Mouse (Mus musculus): ENCODE results near the gene Brd3os. TPM values are rescaled to one million over a fixed set of nuclear protein-coding genes. Genes with fewer than 3 reads are reported as not detected.

The Brd3os gene
- polyA plus RNA-seq, 1 experiment from 2014 or later, result 14.4 TPM

DNA sequence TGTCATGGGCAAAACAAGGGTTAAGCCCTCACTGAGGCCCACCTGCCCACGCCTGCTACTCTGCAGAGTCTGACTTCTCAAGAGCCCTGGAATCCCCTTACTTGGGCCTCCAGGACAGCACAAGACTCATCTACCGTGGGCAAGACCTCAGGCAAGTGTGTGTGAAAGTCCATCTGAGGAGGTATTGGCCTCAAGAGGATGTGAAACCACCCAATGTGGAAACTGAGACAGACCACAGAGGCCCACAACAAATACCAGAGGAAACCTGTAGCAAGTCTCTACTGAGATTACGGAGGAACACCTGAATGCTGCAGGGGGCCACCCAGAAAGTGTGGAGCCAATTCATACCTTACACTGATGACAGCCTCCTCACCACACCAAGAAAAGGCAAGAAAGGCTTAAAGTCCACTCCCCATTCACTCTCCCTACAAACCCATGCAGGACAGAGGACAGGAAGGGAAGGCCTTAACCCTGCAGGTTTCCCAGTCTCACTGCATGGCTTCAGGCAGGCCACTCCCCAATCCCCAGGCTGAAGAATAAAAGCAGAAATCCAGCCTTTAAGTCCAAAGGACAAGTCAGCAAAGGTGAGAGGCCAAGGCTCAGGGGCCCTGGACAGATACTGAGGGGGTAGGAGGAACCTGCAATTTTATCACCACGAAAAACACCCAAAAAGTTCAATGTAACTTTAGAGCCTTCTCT is 27.3 kb downstream of the Brd3os start:
- DNase-seq (ENCODE audit: low spot score) (no peak), ATAC-seq (replicated peaks; ENCODE audit: low FRiP score) (no peak)
- Histone ChIP-seq H3K4me2 (ENCODE audit: low read depth, low read length, severe bottlenecking) (no peak overlapping the region), H3K9me3 (ENCODE audit: control insufficient read depth, low read length) (no peaks in the 10 kb centered on the region), H3K36me3 (ENCODE audit: control insufficient read depth, insufficient read depth, low read length) (no peaks in the 10 kb centered on the region; the same call in 1 of the 2 replicates), H3K4me1 (replicated peaks; ENCODE audit: control insufficient read depth, insufficient read depth, low read length) (peaks cover 21% of the 10 kb centered on the region), H3K9ac (ENCODE audit: low read length) (no peak overlapping the region), H3K4me3 (ENCODE audit: low read depth, low read length) (no peak overlapping the region), H3K27ac (ENCODE audit: low read depth, low read length) (no peak overlapping the region), H3K27me3 (ENCODE audit: control insufficient read depth, insufficient read depth, low read length) (no peaks in the 10 kb centered on the region)
- 82% methylated on average over 4 of the region's 4 CpGs for WGBS

DNA sequence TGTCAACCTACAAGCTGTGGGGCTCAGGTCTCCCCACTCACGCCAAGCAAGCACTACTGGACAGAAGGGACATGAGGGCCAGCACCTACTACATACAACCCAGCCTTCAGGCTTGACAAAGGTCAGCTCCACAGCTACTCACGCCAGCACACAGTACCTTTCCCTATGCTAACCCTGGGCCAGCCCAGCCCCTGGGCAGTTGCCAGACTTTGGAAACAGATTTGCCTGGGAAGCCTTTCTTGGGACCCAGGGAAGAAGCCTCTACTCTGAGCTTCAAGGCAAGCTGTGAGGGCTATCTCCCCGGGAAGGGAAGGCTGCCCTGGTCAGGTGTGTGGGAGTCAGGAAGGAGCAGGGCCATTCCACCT is 27.8 kb downstream of the Brd3os start:
- H3K9ac ChIP-seq (ENCODE audit: low read length), result no peak overlapping the region
- H3K4me1 ChIP-seq (replicated peaks; ENCODE audit: control insufficient read depth, insufficient read depth, low read length), result peaks cover 21% of the 10 kb centered on the region
- no peak overlapping the region for H3K27ac ChIP-seq (ENCODE audit: low read depth, low read length)
- DNase-seq (ENCODE audit: low spot score) (no peak), ATAC-seq (replicated peaks; ENCODE audit: low FRiP score) (no peak)
- no peaks in the 10 kb centered on the region for H3K9me3 ChIP-seq (ENCODE audit: control insufficient read depth, low read length)
- H3K27me3 ChIP-seq (ENCODE audit: control insufficient read depth, insufficient read depth, low read length), result no peaks in the 10 kb centered on the region
- H3K36me3 ChIP-seq (ENCODE audit: control insufficient read depth, insufficient read depth, low read length), result no peaks in the 10 kb centered on the region; the same call in 1 of the 2 replicates
- H3K4me2 ChIP-seq (ENCODE audit: low read depth, low read length, severe bottlenecking), result no peak overlapping the region
- no peak overlapping the region for H3K4me3 ChIP-seq (ENCODE audit: low read depth, low read length)
- WGBS, result 82% methylated on average over 3 of the region's 3 CpGs

DNA sequence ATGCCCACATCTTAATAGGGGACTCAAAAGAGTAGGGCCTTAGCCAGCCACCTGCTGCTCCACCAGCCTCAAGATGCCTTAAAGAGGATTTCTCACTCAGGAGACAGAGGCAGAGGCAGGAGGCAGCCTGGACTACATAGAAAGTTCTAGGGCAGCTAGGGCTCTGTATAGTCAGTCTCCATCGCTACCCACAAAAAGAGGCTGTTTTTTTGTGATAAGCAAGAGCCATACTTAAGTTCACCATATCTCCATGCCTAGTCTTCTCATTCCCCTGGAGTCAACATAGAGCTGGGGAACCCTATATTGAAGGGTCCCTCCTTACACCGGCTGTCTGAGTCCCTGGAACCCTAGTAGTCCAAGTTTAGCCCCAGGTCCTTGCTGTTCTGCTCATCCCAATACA is 28.4 kb downstream of the Brd3os start:
- H3K27me3 ChIP-seq (ENCODE audit: control insufficient read depth, insufficient read depth, low read length), result no peaks in the 10 kb centered on the region

DNA sequence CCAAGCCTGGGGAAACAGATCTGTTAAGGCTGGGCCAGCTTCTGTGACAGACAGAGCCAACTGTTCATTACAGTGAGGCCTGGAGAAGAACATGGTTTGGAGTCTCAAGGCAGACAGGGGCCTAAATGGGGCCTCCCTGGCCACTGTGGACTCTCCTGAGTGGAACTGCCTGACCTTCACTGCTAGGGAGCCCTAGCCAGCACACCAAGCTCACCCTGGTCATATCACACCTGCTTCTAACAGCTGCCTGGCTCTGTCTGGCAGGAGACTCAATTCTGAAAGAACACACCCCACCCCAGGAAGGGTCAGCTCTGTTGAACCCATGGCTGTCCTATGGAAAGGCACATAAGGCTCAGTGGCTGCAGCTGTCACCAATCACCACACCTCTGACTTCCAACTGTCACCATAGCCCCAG is 29.1 kb downstream of the Brd3os start:
- no peak overlapping the region for H3K4me3 ChIP-seq (ENCODE audit: low read depth, low read length)
- no peaks in the 10 kb centered on the region; the same call in 1 of the 2 replicates for H3K36me3 ChIP-seq (ENCODE audit: control insufficient read depth, insufficient read depth, low read length)
- H3K9ac ChIP-seq (ENCODE audit: low read length), result no peak overlapping the region
- H3K4me2 ChIP-seq (ENCODE audit: low read depth, low read length, severe bottlenecking), result no peak overlapping the region
- no peaks in the 10 kb centered on the region for H3K9me3 ChIP-seq (ENCODE audit: control insufficient read depth, low read length)
- DNase-seq (ENCODE audit: low spot score) (no peak), ATAC-seq (replicated peaks; ENCODE audit: low FRiP score) (no peak)
- no peaks in the 10 kb centered on the region for H3K27me3 ChIP-seq (ENCODE audit: control insufficient read depth, insufficient read depth, low read length)
- peaks cover 21% of the 10 kb centered on the region for H3K4me1 ChIP-seq (replicated peaks; ENCODE audit: control insufficient read depth, insufficient read depth, low read length)
- no peak overlapping the region for H3K27ac ChIP-seq (ENCODE audit: low read depth, low read length)

More for the DNA sequence above, 28.4 kb downstream of the Brd3os start:
- no peak for DNase-seq (ENCODE audit: low spot score)
- H3K9ac ChIP-seq (ENCODE audit: low read length), result no peak overlapping the region
- no peaks in the 10 kb centered on the region; the same call in 1 of the 2 replicates for H3K36me3 ChIP-seq (ENCODE audit: control insufficient read depth, insufficient read depth, low read length)
- ATAC-seq (replicated peaks; ENCODE audit: low FRiP score), result no peak
- no peaks in the 10 kb centered on the region for H3K9me3 ChIP-seq (ENCODE audit: control insufficient read depth, low read length)
- H3K27ac ChIP-seq (ENCODE audit: low read depth, low read length), result no peak overlapping the region
- peaks cover 21% of the 10 kb centered on the region for H3K4me1 ChIP-seq (replicated peaks; ENCODE audit: control insufficient read depth, insufficient read depth, low read length)
- WGBS, result 90% methylated on average over 2 of the region's 2 CpGs
- H3K4me2 ChIP-seq (ENCODE audit: low read depth, low read length, severe bottlenecking), result no peak overlapping the region
- no peak overlapping the region for H3K4me3 ChIP-seq (ENCODE audit: low read depth, low read length)

DNA sequence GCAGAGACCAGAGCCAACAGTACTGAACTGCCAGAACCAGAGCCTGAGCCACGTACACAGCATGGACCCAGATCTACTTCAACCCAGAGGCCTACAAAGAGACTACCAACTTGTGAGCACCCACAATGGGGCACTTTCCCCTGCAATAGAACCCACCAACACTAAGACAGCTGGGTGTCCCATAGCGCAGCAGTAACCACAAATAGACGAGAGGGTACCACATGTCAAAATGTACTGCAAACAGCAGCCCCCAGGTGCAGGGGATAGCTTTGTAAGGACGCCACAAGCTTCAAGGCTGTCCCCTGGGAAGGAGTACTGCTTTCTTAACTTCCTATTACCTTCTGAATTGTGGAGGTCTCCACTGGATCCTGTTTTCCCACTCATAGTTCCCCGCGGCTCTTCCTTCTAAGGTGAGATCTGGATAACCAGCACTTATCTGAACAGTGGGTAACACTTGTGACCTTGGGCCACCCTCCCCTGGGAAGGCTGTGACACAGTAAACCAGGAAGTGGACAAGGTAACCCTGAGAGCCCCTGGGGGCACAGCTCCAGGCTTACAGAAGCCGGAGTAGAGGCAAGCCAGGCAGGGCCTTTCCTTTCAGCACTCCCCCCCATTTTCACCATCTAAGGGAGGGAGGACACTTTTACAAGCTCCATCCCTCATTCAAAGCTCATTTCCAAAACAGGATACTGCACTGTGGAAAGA is 31.1 kb downstream of the Brd3os start:
- no peaks in the 10 kb centered on the region for H3K9me3 ChIP-seq (ENCODE audit: control insufficient read depth, low read length)
- DNase-seq (ENCODE audit: low spot score) (no peak), ATAC-seq (replicated peaks; ENCODE audit: low FRiP score) (no peak)
- peak overlapping the region; percentile 99 for H3K9ac ChIP-seq (ENCODE audit: low read length)
- peak overlapping the region; percentile 92 for H3K4me2 ChIP-seq (ENCODE audit: low read depth, low read length, severe bottlenecking)
- H3K27me3 ChIP-seq (ENCODE audit: control insufficient read depth, insufficient read depth, low read length), result no peaks in the 10 kb centered on the region
- peaks cover 21% of the 10 kb centered on the region for H3K4me1 ChIP-seq (replicated peaks; ENCODE audit: control insufficient read depth, insufficient read depth, low read length)
- H3K4me3 ChIP-seq (ENCODE audit: low read depth, low read length), result peak overlapping the region; percentile 99
- no peaks in the 10 kb centered on the region; the same call in 1 of the 2 replicates for H3K36me3 ChIP-seq (ENCODE audit: control insufficient read depth, insufficient read depth, low read length)
- no peak overlapping the region for H3K27ac ChIP-seq (ENCODE audit: low read depth, low read length)
- 78% methylated on average over 7 of the region's 7 CpGs for WGBS

DNA sequence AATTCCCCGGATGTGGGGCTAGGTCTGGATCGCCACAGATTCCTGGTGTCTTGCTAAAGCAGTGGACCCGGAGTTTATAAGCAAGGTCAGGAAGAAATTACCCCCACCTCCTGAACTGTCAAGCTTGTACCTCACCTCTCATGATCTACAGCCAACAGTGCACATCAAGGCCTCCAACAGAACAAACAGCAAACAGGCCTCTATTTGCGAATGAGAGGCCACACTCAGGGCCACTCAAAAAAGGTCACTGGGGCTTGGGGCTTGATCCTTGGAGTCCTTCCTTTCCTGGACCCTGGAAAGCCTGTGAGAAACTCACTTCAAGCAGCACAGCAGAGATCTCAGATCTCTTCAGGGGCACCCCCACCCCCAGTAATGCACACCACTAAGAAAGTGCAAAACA is 31.8 kb downstream of the Brd3os start:
- peaks cover 21% of the 10 kb centered on the region for H3K4me1 ChIP-seq (replicated peaks; ENCODE audit: control insufficient read depth, insufficient read depth, low read length)
- peak overlapping the region; percentile 92 for H3K4me2 ChIP-seq (ENCODE audit: low read depth, low read length, severe bottlenecking)
- peak overlapping the region; percentile 99 for H3K4me3 ChIP-seq (ENCODE audit: low read depth, low read length)
- no peaks in the 10 kb centered on the region; the same call in 1 of the 2 replicates for H3K36me3 ChIP-seq (ENCODE audit: control insufficient read depth, insufficient read depth, low read length)
- no peak overlapping the region for H3K27ac ChIP-seq (ENCODE audit: low read depth, low read length)
- H3K9me3 ChIP-seq (ENCODE audit: control insufficient read depth, low read length), result no peaks in the 10 kb centered on the region
- DNase-seq (ENCODE audit: low spot score) (no peak), ATAC-seq (replicated peaks; ENCODE audit: low FRiP score) (no peak)
- 48% methylated on average over 4 of the region's 4 CpGs for WGBS
- no peaks in the 10 kb centered on the region for H3K27me3 ChIP-seq (ENCODE audit: control insufficient read depth, insufficient read depth, low read length)
- peak overlapping the region; percentile 99 for H3K9ac ChIP-seq (ENCODE audit: low read length)

DNA sequence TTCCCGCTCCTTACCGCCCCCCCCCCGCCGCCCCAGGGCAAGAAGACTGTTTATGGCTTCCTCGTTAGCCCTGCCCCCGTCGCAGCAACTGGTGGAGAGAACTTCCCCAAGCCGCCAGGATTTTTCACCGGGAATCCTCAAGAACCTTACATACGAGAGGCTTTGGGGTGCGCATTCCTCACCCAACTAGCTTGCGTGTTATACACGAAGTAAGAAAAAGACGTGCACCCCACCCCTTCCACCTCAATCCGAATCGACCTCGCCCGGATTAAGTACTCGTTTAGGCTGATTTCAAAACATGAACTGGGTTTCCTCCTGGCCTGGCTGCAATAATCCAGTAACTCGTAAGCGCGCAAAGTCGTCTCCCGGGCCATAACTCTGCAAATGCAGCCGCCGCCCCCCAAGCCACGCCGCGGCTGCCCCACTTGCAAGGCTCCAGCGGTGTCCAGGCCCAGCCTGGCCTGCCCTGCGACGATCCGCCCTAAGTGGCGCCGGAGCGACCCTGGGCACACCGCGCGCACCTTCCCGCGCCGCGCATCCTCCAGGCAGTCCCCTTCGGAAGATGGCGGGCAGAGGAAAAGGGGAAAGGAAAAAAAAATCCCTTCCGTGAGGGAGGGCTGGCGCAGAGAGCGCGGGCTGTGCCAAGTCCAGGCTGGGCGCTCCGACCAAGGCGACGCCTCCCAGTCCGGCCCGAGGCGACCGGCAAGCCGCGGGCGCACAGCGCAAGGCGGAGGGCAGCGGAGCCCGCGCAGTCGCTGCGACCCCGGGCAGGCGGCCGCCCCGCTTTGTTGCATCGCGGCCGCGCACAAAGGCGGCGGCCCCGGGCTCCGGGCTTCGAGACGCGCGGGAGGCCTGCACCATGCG is 32.7 kb downstream of the Brd3os start:
- under 1% methylated on average over 84 of the region's 84 CpGs for WGBS
- H3K27ac ChIP-seq (ENCODE audit: low read depth, low read length), result peak overlapping the region; percentile 95
- no peaks in the 10 kb centered on the region for H3K9me3 ChIP-seq (ENCODE audit: control insufficient read depth, low read length)
- ATAC-seq (replicated peaks; ENCODE audit: low FRiP score), result 0 out of 2 replicates have a peak, but pooled peaks have one; percentile 4
- H3K36me3 ChIP-seq (ENCODE audit: control insufficient read depth, insufficient read depth, low read length), result no peaks in the 10 kb centered on the region
- peak overlapping the region; percentile 99 for H3K4me3 ChIP-seq (ENCODE audit: low read depth, low read length)
- H3K27me3 ChIP-seq (ENCODE audit: control insufficient read depth, insufficient read depth, low read length), result no peaks in the 10 kb centered on the region
- peaks cover 21% of the 10 kb centered on the region for H3K4me1 ChIP-seq (replicated peaks; ENCODE audit: control insufficient read depth, insufficient read depth, low read length)
- peak overlapping the region; percentile 99 for H3K9ac ChIP-seq (ENCODE audit: low read length)
- peak; percentile 71 for DNase-seq (ENCODE audit: low spot score)
- peak overlapping the region; percentile 92 for H3K4me2 ChIP-seq (ENCODE audit: low read depth, low read length, severe bottlenecking)

DNA sequence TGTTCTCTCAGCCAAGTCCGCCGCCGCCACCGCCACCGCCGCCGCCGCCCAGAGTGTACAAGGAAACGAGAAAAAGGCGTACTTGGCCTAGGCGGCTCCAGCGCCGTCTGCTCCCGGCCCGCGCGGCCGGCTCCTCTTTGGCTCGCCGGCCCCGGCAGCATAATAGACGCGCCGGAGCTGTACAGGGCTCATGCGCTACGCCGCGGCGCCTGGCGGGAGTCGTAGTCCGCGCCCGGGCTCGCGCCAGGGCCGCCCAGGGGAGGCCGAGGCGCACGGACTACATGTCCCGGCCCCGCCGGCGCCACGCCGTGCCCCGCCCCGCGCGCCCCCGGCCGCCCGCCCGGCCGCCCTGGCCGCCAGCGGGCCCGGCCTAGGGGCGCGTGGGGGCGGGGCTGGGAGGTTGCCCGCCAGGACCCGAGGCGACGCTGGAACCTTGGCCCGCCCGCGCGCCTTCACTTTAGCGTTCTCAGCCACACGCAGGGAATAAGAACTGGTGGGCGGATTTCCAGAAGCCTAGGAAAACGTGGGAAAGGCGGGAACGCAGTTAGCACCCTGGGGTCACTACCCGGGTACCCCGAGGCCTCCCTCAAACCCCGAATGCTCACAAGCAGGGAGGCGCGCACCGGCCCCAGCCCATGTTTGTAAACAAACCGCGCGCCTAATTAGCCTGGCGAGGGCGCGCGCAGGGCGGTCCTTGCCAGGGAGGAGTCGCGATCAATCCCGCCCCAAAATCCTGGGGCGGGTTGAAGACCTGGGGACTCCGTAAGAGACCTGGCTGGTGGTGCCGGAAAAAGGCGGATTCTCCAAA is 33.6 kb downstream of the Brd3os start:
- Histone ChIP-seq H3K36me3 (ENCODE audit: control insufficient read depth, insufficient read depth, low read length) (no peaks in the 10 kb centered on the region), H3K9me3 (ENCODE audit: control insufficient read depth, low read length) (no peaks in the 10 kb centered on the region), H3K4me2 (ENCODE audit: low read depth, low read length, severe bottlenecking) (peak overlapping the region; percentile 92), H3K27ac (ENCODE audit: low read depth, low read length) (peak overlapping the region; percentile 95), H3K9ac (ENCODE audit: low read length) (peak overlapping the region; percentile 99), H3K4me1 (replicated peaks; ENCODE audit: control insufficient read depth, insufficient read depth, low read length) (peaks cover 19% of the 10 kb centered on the region), H3K4me3 (ENCODE audit: low read depth, low read length) (peak overlapping the region; percentile 99), H3K27me3 (ENCODE audit: control insufficient read depth, insufficient read depth, low read length) (no peaks in the 10 kb centered on the region)
- DNase-seq (ENCODE audit: low spot score), result peak; percentile 95
- WGBS, result under 1% methylated on average over 59 of the region's 96 CpGs
- peak; percentile 99 for ATAC-seq (replicated peaks; ENCODE audit: low FRiP score)

Data from forebrain, embryonic 11.5 days (tissue).